Mouse (Mus musculus): Measurements from ENCODE around the gene Bik.

Gene Bik

DNA sequence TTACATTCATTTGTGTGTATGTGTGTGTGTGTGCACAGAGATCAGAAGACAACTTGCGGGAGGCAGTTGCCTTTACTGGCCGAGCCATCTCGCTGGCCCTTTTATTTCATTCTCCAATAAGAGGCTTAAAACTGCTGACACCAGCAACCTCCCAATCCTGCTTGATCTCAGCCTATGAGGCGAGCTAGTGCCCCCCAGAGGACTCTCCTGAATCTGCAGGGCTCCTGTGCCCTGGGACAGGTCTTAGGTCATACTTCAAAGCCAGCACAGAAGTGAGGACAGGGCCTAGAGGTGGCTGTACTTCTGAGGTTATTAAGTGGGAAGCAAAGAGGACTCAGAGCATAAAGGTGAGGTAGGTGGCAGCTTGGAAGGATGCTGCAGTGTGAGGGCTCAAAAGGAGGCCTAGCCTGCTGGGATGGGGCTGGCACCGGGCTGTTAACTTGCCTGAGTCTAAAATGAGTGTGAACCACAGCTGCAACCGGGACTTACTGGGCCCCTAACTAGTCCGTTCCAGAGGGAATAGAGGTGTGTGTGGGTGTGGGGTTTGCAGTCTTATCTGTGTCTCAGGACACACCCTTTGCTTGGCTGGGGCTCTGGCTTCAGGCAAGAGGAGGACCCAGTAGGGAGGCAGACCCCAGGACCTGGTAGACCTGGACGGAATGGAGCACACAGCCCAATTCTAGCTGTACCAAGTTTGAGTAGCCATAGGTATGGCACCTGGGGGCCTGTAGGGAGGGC is 56.9 kb downstream of the Bik start:
- no peak for DNase-seq (ENCODE audit: low spot score in 2 of 2)

DNA sequence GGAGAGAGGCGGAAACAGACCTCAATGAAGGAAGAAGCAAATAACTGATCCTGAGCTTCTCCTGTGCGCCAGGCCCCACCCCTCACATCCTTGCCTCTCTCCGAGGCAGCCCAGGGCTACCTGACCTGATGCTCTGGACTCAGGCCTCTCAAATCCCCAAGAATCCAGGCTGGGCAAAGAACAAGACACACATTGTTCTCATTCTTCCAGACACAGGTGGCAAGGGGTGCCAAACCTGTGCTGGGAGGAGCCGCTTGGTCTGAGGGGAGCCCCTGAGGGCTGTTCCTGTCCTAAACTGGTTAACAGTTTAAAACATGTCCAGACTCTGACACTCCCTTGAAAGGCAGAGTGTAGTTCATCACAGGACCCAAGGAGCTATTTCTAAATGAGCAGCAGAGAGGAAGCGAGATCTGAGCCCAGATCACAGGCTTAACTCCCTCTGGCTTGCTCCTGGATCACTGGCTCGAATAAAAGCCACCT is 58.1 kb downstream of the Bik start:
- no peak for DNase-seq (ENCODE audit: low spot score in 2 of 2)

DNA sequence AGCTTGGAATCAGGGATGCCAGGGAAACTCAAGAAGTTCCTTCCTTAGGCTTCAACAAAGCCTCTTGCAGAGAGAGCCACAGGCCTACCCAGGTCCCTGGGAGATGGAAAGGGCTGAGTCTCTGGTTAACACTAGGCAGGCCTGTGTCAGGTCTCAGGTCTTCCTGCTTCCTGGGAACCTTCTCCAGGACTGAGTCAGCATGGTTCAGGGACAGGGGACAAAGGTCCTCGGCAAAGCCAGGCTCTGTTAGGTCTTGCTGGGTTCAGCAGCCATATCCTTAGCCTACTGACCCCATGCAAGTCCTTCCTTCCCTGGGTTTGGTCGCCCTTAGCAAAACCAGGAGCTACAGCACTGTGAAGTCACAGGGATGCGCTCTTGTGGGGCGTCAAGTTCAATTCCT is 64.2 kb downstream of the Bik start:
- no peak for DNase-seq (ENCODE audit: low spot score in 2 of 2)

DNA sequence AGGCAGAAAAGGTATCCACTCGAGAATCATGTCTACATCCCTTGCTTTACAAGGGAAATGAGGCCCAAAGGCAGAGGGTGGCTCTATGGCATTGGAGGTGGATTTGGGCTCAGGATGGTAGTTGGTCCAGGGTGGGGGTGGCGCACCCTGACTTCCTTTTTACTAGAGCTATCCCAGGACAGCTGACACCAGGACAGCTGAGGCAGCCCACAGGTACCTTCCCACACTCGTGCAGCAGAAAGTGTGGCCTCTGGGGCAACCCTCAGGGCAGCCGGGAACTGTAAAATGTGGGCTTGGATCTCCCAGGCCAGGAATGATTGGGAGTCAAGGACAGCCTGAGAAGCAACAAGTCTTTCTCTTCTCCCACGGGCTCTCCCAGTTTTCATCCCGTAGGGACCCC is 65.1 kb downstream of the Bik start:
- no peak for DNase-seq (ENCODE audit: low spot score in 2 of 2)

DNA sequence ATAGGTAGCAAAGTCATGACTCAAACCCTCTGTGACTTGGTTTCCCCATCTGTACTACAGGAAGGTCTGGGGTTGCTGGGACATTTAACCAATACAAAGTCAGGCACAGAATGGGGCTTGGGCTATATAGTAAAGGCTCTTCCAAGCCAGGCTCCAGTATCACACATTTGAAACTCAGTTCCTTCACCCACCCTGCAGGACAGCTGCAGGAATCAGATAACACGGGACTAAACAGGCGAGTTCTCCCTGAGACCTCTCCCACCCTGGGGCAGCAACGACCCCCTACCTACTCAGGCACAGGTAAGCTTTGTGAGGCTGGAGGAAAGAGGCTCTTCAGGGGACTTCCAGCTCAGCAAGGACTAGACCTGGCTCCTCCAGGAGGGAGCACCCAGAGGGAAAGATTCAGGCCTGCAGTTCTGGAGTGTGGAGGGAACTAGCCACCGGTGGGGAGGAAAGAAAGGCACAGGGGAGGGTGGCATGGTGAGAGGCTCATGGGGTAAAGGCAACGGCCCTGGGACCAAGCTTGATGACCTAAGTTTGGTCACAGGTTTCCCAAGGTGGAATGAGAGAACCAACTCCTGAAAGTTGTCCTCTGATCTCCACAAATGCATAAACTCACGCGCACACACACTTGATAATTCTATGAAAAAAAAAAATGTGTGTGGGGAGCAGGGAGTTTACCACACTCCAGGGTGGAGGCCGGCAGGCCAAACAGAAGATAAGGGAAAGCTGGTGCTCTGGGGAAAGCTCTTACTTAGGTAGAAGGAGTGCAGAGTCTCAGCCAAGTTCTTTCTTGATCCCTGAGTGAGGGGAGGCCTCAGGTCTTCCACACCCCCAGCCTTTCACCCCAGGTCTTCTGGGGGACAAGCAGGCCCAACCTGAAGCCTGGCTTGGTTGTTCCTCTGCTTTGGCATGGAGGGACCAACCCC is 65.9 kb downstream of the Bik start:
- DNase-seq (ENCODE audit: low spot score in 2 of 2) = no peak

DNA sequence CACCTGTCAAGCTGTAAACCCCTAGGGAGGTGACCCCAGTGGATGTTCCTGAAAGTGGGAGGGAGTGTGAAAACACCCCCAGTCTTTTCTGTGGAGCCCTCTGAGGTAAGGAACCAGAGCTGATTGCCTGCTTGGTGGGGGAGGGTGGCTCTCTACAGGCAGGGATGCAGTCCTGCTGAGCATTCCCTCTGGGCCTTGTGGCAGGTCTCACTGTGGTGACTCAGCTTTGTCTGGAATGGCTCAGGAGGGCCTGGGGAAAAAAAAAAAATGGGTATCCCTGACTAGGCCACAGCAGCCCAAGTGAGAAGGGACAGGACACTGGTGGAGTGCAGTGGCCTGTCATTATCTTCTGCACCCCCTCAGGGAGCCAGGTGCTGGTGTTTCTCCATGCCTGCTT is 66.5 kb downstream of the Bik start:
- DNase-seq (ENCODE audit: low spot score in 2 of 2) = no peak

DNA sequence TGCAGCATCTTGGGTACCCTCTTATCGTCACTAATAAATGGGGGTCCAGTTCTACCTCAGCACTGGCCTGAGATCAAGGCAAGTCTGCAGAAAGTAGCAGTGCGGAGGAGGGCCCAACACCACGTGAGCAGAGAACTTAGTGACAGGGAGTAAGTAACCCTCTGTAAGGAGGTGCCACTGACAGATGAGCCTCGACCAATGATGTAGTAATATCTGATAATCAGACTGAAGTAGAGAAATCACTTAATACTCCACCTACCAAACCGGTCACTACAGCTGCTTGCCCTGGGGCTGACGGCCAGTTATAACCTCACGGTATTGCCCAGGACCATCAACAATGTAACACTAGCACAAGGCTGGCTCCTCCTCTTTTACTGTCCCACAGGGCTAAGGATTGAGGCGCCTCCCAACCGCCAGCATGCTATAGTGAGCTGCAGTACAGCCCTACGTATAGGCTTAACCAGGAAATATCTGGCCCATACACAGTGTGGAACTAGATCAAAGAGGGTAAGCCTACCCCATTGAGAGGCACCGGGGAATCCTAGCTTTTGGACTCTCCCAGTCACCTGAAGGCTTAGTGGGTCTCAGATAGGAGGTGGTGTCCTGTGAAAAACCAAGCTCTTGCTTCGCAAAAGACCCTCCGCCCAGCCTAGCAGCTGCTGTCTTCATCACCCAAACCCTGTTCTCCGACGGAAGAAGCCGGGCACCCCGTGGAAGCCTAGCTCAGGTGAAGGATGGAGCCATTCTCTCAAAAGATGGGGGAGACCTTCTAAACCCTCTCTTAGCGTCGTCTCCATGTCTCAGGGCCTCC is 67.2 kb downstream of the Bik start:
- DNase-seq (ENCODE audit: low spot score in 2 of 2) = no peak
